Mouse (Mus musculus): Measurements from ENCODE around the gene Lclat1.

GRCm38 (mm10) chr17:73060224-73060896, 47.4 kb upstream of the Lclat1 start:
- TF ChIP-seq TCF12 (IDR thresholded peaks at IDR 0.05; ENCODE audit: insufficient read depth, poor library complexity, severe bottlenecking) (no peak), MAX (IDR thresholded peaks at IDR 0.05; ENCODE audit: low read depth) (no peak), E2F4 (IDR thresholded peaks at IDR 0.05; ENCODE audit: insufficient read depth) (no peak), POLR2A (IDR thresholded peaks at IDR 0.05; ENCODE audit: insufficient read length, low read depth) (no peak), TCF3 (IDR thresholded peaks at IDR 0.05; ENCODE audit: insufficient read length, low read depth) (no peak), CEBPB (IDR thresholded peaks at IDR 0.05; ENCODE audit: insufficient read depth, poor library complexity, severe bottlenecking) (no peak), MYOD1 (IDR thresholded peaks at IDR 0.05; ENCODE audit: control insufficient read depth in 1 of 3, insufficient read length in 2 of 3, low read depth in 2 of 3) (no peak), POLR2AphosphoS2 (IDR thresholded peaks at IDR 0.05; ENCODE audit: insufficient read length, low read depth) (no peak), SRF (IDR thresholded peaks at IDR 0.05; ENCODE audit: control insufficient read depth, insufficient read length, low read depth) (no peak), USF1 (IDR thresholded peaks at IDR 0.05; ENCODE audit: low read depth) (no peak), MYOG (IDR thresholded peaks at IDR 0.05; ENCODE audit: control insufficient read depth in 1 of 3, insufficient read depth in 1 of 3, insufficient read length in 2 of 3, low read depth in 2 of 3) (no peak)
